Mouse (Mus musculus): Measurements from ENCODE around the gene Bach2.

Bach2 gene

GRCm38 (mm10) chr4:32238366-32238854, at the start of gene Bach2:
TSS of gene Bach2 (plus strand) at chr4:32238804.
- DNase-seq (ENCODE audit: low read depth, low spot score): peak; percentile 81

- no peak for DNase-seq (ENCODE audit: low read depth, low spot score)
These were observed 49.1 kb upstream of the Bach2 start for GRCm38 (mm10) chr4:32189416-32190036.

GRCm38 (mm10) chr4:32190506-32190905, 48.1 kb upstream of the Bach2 start:
- no peak for DNase-seq (ENCODE audit: low read depth, low spot score)

GRCm38 (mm10) chr4:32195945-32196921, 42.4 kb upstream of the Bach2 start:
- DNase-seq (ENCODE audit: low read depth, low spot score): no peak

- no peak for DNase-seq (ENCODE audit: low read depth, low spot score)
These were observed 40.6 kb upstream of the Bach2 start for GRCm38 (mm10) chr4:32198031-32198430.

GRCm38 (mm10) chr4:32198589-32198988, 40.0 kb upstream of the Bach2 start:
- DNase-seq (ENCODE audit: low read depth, low spot score): no peak

- DNase-seq (ENCODE audit: low read depth, low spot score): no peak
These were observed 39.4 kb upstream of the Bach2 start for GRCm38 (mm10) chr4:32199156-32199555.

GRCm38 (mm10) chr4:32201114-32201513, 37.5 kb upstream of the Bach2 start:
- DNase-seq (ENCODE audit: low read depth, low spot score): no peak

- no peak for DNase-seq (ENCODE audit: low read depth, low spot score)
These were observed 36.2 kb upstream of the Bach2 start for GRCm38 (mm10) chr4:32202362-32202761.

- DNase-seq (ENCODE audit: low read depth, low spot score): no peak
These were observed 33.8 kb upstream of the Bach2 start for GRCm38 (mm10) chr4:32204819-32205218.

- DNase-seq (ENCODE audit: low read depth, low spot score): no peak
These were observed 32.8 kb upstream of the Bach2 start for GRCm38 (mm10) chr4:32205825-32206224.

GRCm38 (mm10) chr4:32209995-32210394, 28.6 kb upstream of the Bach2 start:
- DNase-seq (ENCODE audit: low read depth, low spot score): no peak

- no peak for DNase-seq (ENCODE audit: low read depth, low spot score)
These were observed 28.0 kb upstream of the Bach2 start for GRCm38 (mm10) chr4:32210424-32211184.

- DNase-seq (ENCODE audit: low read depth, low spot score): no peak
These were observed 26.0 kb upstream of the Bach2 start for GRCm38 (mm10) chr4:32212593-32212992.

GRCm38 (mm10) chr4:32216466-32216865, 22.1 kb upstream of the Bach2 start:
- DNase-seq (ENCODE audit: low read depth, low spot score): no peak

- no peak for DNase-seq (ENCODE audit: low read depth, low spot score)
These were observed 21.6 kb upstream of the Bach2 start for GRCm38 (mm10) chr4:32217016-32217415.

- no peak for DNase-seq (ENCODE audit: low read depth, low spot score)
These were observed 21.0 kb upstream of the Bach2 start for GRCm38 (mm10) chr4:32217593-32217992.

- no peak for DNase-seq (ENCODE audit: low read depth, low spot score)
These were observed 20.2 kb upstream of the Bach2 start for GRCm38 (mm10) chr4:32218371-32218770.

- DNase-seq (ENCODE audit: low read depth, low spot score): no peak
These were observed 19.0 kb upstream of the Bach2 start for GRCm38 (mm10) chr4:32219428-32220128.

GRCm38 (mm10) chr4:32220129-32220491, 18.5 kb upstream of the Bach2 start:
- no peak for DNase-seq (ENCODE audit: low read depth, low spot score)

- DNase-seq (ENCODE audit: low read depth, low spot score): no peak
These were observed 17.6 kb upstream of the Bach2 start for GRCm38 (mm10) chr4:32220961-32221360.

Data from brain, embryonic 18.5 days (tissue).